Mouse (Mus musculus): ENCODE measurements around the gene Slc4a3.

Slc4a3 gene

GRCm38 (mm10) chr1:75596906-75597305 lies 50.8 kb downstream of the Slc4a3 start:
- no peak for DNase-seq (ENCODE audit: low spot score)

DNA sequence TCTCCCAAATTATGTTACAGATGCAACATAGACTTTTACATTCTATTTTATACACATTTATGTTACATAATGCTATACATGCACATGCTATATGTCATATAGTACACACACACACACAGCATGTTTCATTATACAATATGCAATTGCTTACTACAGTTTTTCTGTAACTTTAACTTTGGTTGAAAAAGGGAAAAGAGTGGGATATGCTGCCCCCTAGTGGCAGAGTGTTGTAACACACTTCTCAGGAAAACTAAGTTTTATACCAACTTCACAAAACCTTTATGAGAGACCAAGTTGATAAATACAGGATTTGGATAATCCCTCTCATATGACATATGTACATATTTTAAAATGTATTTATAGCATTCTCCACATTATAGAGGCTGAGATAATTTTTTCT lies 51.6 kb downstream of the Slc4a3 start:
- DNase-seq (ENCODE audit: low spot score), result no peak

DNA sequence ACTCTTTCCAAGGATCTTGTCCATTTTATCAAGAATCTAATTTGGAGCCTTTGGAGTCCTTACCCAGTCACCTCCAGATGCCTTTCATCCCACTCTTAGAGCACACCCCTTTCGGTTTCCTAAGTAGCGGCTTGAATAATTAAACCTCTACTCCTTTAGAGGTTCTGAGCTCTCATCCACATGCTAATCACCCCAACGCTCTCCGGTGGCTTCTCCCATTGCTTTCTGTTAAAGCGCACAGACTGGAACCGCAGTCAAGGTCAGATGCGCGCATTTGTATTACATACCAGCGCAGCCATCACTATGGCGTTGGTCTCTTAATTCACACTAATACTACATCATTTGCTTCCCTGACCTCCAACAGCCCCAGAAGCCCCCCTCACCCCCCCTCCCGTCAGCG lies 55.7 kb downstream of the Slc4a3 start:
- DNase-seq (ENCODE audit: low spot score), result no peak

DNA sequence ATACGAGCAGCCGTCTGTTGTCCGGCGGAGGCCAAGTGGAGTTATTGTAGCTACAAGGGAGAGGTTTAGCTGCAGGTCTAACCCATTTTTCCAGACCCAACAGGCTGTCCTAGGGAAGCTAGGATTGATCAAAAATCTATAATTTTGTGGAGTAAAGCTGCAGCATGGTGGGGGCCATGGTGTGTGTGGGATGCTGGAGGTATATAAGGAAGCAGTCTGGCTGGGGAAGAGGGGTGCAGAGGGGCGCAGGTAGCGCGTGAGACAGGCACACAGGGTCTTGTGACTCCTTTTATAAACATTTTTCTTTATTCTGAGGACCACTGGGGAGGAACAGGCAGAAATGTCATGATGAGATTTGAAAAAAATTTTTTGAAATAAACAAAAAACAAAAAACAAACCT lies 57.5 kb downstream of the Slc4a3 start:
- DNase-seq (ENCODE audit: low spot score), result no peak

- DNase-seq (ENCODE audit: low spot score), result no peak
Observed at GRCm38 (mm10) chr1:75608225-75608624, 62.2 kb downstream of the Slc4a3 start.

DNA sequence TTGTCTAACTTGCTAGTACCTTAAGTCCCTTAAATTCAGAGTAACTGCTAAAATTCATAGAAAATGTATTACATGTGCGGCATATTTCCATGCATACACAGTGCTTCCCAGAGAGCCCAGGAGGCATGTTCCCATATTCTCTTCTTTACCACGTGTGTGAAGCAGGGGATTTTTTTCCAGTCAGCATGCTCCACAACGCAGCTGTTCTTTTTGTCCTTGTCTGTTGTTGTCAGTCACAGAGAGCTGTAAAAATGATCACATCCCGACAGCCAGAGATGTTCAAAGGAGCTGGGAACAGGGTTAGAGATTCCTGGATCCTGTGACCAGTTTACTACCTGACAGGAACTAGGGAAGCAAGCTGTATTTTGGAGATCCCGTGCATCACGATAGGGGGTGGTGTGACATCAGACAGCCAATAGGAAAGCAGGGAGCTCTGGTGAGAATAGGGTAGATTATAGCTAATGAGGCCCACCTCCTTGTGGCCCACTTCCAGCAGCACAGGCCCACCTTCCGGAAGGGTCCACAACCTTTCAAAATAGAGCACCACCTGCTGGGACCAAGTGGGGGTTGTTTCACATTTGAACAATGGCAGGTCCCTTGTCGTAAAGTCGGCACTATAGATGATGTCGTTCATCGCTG lies 62.7 kb downstream of the Slc4a3 start:
- no peak for DNase-seq (ENCODE audit: low spot score)

DNA sequence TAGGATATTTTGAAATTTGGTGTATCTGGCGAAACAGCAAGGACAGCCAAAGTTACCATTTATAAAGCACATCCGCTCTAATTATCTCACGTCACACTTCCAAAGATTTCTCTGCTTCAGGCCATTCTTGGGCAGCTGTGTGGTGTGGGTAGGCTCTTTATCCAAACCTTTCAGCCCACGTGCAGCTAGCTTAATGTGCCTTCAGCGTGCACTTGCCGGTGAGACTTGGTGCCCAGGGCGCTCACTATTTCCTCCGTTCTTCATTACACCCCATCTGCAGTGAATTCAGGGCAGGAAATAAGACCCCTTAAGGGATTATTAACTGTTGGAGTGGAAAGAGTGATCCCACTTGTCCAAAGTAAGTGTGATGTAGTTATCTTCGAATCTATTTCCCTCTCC lies 63.2 kb downstream of the Slc4a3 start:
- no peak for DNase-seq (ENCODE audit: low spot score)

- no peak for DNase-seq (ENCODE audit: low spot score)
Observed at GRCm38 (mm10) chr1:75610553-75610952, 64.5 kb downstream of the Slc4a3 start.

All from yolk sac, embryonic 10.5 days (tissue).